In genomic region chr7:66249020-66249419, GRCm38 (mm10) we compare ENCODE assay signal across 28 mouse cellular contexts.
DNase-seq lines count a peak whose midpoint lies in the region; ATAC-seq lines count a peak whose summit lies in the region.
"Had no signal": no experiment of that assay in that cellular context is flagged by ENCODE, and none has a peak within 500 bp of the region (broad histone marks: within the 10 kb centered on the region; RNA-seq: fewer than 3 reads in every experiment).

No protein-coding gene starts in this region.

- intact Hi-C loops in heart, postnatal 14 days (cut with DNase I), result loop anchor here (5.0 kb wide), 1 partner anchor 47 kb away; no protein-coding TSS in a partner anchor

- H3K4me1 ChIP-seq in heart, embryonic 10.5 days, result peaks cover 49% of the 10 kb centered on the region
- H3K4me1 ChIP-seq in liver, embryonic 11.5 days (replicated peaks; ENCODE audit: control insufficient read depth, insufficient read depth, low read length), result peaks cover 28% of the 10 kb centered on the region
- peaks cover 16% of the 10 kb centered on the region for H3K4me1 ChIP-seq in embryonic facial prominence, embryonic 10.5 days
- H3K4me1 ChIP-seq in liver, embryonic 12.5 days, result peaks cover 61% of the 10 kb centered on the region

- H3K4me3 ChIP-seq in heart, embryonic 10.5 days, result no peak overlapping the region
- no peak overlapping the region for H3K4me3 ChIP-seq in liver, embryonic 11.5 days (ENCODE audit: low read depth, low read length)
- no peak overlapping the region for H3K4me3 ChIP-seq in embryonic facial prominence, embryonic 10.5 days
- no peak overlapping the region for H3K4me3 ChIP-seq in liver, embryonic 12.5 days
- H3K4me3 ChIP-seq: embryonic facial prominence, embryonic 12.5 days; intestine, embryonic 15.5 days; limb, embryonic 12.5 days; lung, embryonic 15.5 days; midbrain, embryonic 12.5 days had no signal

- DNase-seq in heart, embryonic 10.5 days (ENCODE audit: low spot score), result peak; percentile 69
- no peak for DNase-seq in heart, postnatal 14 days
- DNase-seq in liver (peak; percentile 1), MN1 (ENCODE audit: low spot score) (no peak)
- no peak for DNase-seq in liver, embryonic 11.5 days (ENCODE audit: low spot score)
- DNase-seq in embryonic facial prominence, embryonic 10.5 days (ENCODE audit: low spot score), result no peak
- no peak for DNase-seq in urinary bladder, adult 2 months (ENCODE audit: low spot score)
- DNase-seq: adrenal gland, adult 8-10 months; cerebellum, adult 11 months; cerebellum, adult 9-10 months; cerebellum, postnatal 36 days; gastrocnemius, postnatal 10 days; heart, postnatal 4 days; kidney, adult 2 months; kidney, postnatal 36 days; layer of hippocampus, postnatal 36 days; thymus, adult 2 months; thymus, postnatal 36 days had no signal

- 59% methylated on average over 2 of the region's 2 CpGs for WGBS in heart, embryonic 10.5 days
- 57% methylated on average over 2 of the region's 2 CpGs for WGBS in liver, embryonic 11.5 days
- 53% methylated on average over 2 of the region's 2 CpGs for WGBS in embryonic facial prominence, embryonic 10.5 days
- 58% methylated on average over 2 of the region's 2 CpGs for WGBS in liver, embryonic 12.5 days (ENCODE audit: insufficient replicate concordance)

- no peak overlapping the region for H3K4me2 ChIP-seq in liver, embryonic 11.5 days
- H3K4me2 ChIP-seq in liver, embryonic 12.5 days, result no peak overlapping the region
- H3K4me2 ChIP-seq: embryonic facial prominence, embryonic 12.5 days; heart, embryonic 11.5 days; intestine, embryonic 15.5 days; limb, embryonic 12.5 days; lung, embryonic 15.5 days; midbrain, embryonic 12.5 days had no signal

- no peaks in the 10 kb centered on the region for H3K36me3 ChIP-seq in heart, embryonic 10.5 days
- no peaks in the 10 kb centered on the region for H3K36me3 ChIP-seq in liver, embryonic 11.5 days (ENCODE audit: control insufficient read depth, insufficient read depth, low read length)
- no peaks in the 10 kb centered on the region for H3K36me3 ChIP-seq in embryonic facial prominence, embryonic 10.5 days (replicated peaks)
- H3K36me3 ChIP-seq in liver, embryonic 12.5 days, result no peaks in the 10 kb centered on the region
- H3K36me3 ChIP-seq: embryonic facial prominence, embryonic 12.5 days; intestine, embryonic 15.5 days; limb, embryonic 12.5 days; lung, embryonic 15.5 days; midbrain, embryonic 12.5 days had no signal

- no peak for ATAC-seq in liver, embryonic 11.5 days (replicated peaks; ENCODE audit: low FRiP score)
- no peak for ATAC-seq in liver, embryonic 12.5 days
- ATAC-seq: activated CD4-positive, CD25-positive, alpha-beta regulatory T cell, adult 4 months; hindbrain, postnatal 0 days had no signal

- peak overlapping the region; percentile 56 for H3K27ac ChIP-seq in heart, embryonic 10.5 days
- no peak overlapping the region for H3K27ac ChIP-seq in liver, embryonic 11.5 days (ENCODE audit: low read depth, low read length)
- 0 out of 2 replicates have a peak overlapping the region, but pooled peaks have one; percentile 10 for H3K27ac ChIP-seq in embryonic facial prominence, embryonic 10.5 days (replicated peaks)
- peak overlapping the region; percentile 38 for H3K27ac ChIP-seq in liver, embryonic 12.5 days
- H3K27ac ChIP-seq: intestine, embryonic 15.5 days; liver, embryonic 14.5 days; lung, embryonic 15.5 days; midbrain, embryonic 12.5 days had no signal

- no peaks in the 10 kb centered on the region for H3K9me3 ChIP-seq in heart, embryonic 10.5 days
- H3K9me3 ChIP-seq in liver, embryonic 11.5 days (ENCODE audit: control insufficient read depth, low read length), result no peaks in the 10 kb centered on the region
- no peaks in the 10 kb centered on the region for H3K9me3 ChIP-seq in embryonic facial prominence, embryonic 10.5 days
- H3K9me3 ChIP-seq in liver, embryonic 12.5 days (replicated peaks), result no peaks in the 10 kb centered on the region
- H3K9me3 ChIP-seq: embryonic facial prominence, embryonic 12.5 days; intestine, embryonic 15.5 days; limb, embryonic 12.5 days; lung, embryonic 15.5 days; midbrain, embryonic 12.5 days had no signal

- H3K27me3 ChIP-seq in heart, embryonic 10.5 days (ENCODE audit: insufficient read depth, poor library complexity, severe bottlenecking), result no peaks in the 10 kb centered on the region
- H3K27me3 ChIP-seq in liver, embryonic 11.5 days (replicated peaks; ENCODE audit: control insufficient read depth, insufficient read depth, low read length), result no peaks in the 10 kb centered on the region
- H3K27me3 ChIP-seq in embryonic facial prominence, embryonic 10.5 days (replicated peaks; ENCODE audit: low read depth, poor library complexity, severe bottlenecking), result no peaks in the 10 kb centered on the region
- no peaks in the 10 kb centered on the region for H3K27me3 ChIP-seq in liver, embryonic 12.5 days (replicated peaks)
- H3K27me3 ChIP-seq: embryonic facial prominence, embryonic 12.5 days; intestine, embryonic 15.5 days; limb, embryonic 12.5 days; lung, embryonic 15.5 days; midbrain, embryonic 12.5 days had no signal

- H3K9ac ChIP-seq in liver, embryonic 11.5 days (ENCODE audit: low read depth, low read length), result no peak overlapping the region
- peak overlapping the region; percentile 47; the same call in 1 of the 2 replicates for H3K9ac ChIP-seq in liver, embryonic 12.5 days
- H3K9ac ChIP-seq: embryonic facial prominence, embryonic 12.5 days; intestine, embryonic 15.5 days; limb, embryonic 12.5 days; liver, embryonic 14.5 days; lung, embryonic 15.5 days; midbrain, embryonic 12.5 days had no signal

Comparison
In these comparisons a context has a peak if more than half of its experiments do, and no peak if none do; other contexts are left out.
1. DNase-seq: peak in heart, embryonic 10.5 days (single experiment) and liver (single experiment); none in heart, postnatal 14 days (0 of 2), liver, embryonic 11.5 days (single experiment), embryonic facial prominence, embryonic 10.5 days (single experiment), urinary bladder, adult 2 months (single experiment) and MN1 (single experiment).